Mouse (Mus musculus): ENCODE data around the gene Zbtb20. TPM values are rescaled to one million over a fixed set of nuclear protein-coding genes. Genes with fewer than 3 reads are reported as not detected.

The Zbtb20 gene
- polyA plus RNA-seq, 1 experiment from 2014 or later: 80.6 TPM

DNA sequence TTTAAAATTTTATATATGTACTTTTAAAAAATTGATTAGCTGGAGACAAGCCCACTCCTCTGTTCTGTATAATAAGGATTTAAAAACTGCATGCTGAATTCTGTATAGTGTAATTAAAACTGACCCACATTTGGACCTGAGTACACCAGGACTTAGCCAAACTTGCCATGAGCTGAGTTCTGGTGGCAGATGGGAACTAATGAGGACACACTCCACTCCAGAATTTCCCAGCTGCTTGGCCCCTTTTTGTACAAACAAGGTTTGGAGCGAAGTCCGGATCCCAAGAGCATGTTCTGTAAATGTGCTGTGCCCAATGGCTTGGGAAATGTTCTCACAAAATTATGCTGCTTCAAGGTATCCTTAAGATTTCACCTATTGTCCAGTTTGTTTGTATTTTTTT, 204.7 kb downstream of the Zbtb20 start:
- WGBS: 84% methylated on average over 2 of the region's 2 CpGs

DNA sequence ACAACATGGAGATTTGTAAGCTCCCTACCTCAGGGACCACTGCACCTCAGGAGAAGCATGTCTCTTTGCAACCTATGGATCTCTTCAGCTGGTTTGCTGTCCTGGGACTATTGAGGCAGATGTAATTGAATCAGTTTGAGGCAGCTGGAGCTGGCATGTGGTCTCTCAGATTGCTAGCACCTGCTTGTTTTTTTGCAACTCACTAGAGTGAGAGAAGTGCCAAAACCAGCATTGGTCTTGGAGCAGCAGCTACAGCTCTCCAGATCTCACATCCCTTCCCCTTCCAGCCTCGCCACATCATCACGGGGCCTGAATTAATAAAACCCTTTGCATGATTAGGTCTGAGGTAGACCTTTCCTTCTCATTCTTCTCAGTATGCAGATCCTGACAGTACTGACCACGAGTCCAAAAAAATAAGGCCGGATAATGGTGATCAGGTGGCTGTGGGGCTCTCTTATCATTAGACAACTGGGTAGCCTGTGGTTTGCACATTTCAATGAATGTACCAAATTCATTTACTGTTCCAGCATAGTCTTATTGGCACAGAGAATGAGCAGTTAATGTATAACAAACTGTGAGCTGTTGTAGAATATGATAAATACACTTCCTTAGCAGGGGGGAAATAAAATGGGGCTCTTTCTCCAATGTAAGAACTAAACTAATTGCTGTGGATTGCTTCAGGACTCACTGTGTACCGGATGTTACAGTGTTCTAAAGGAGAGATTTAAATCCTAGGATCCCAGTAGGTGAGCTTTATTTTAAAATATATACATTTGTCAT, 205.4 kb downstream of the Zbtb20 start:
- Histone ChIP-seq H3K4me2 (ENCODE audit: low read length) (no peak overlapping the region), H3K4me3 (replicated peaks; ENCODE audit: low read depth, low read length) (no peak overlapping the region), H3K27ac (replicated peaks; ENCODE audit: low read depth, low read length) (no peak overlapping the region), H3K36me3 (ENCODE audit: control insufficient read depth, insufficient read depth, low read length) (no peaks in the 10 kb centered on the region), H3K27me3 (ENCODE audit: control insufficient read depth, insufficient read depth, low read length) (no peaks in the 10 kb centered on the region), H3K9ac (replicated peaks; ENCODE audit: low read length) (no peak overlapping the region), H3K9me3 (ENCODE audit: control insufficient read depth, low read length) (no peaks in the 10 kb centered on the region), H3K4me1 (ENCODE audit: control insufficient read depth, insufficient read depth, low read length) (no peaks in the 10 kb centered on the region)
- ATAC-seq (ENCODE audit: low FRiP score, low TSS enrichment) (no peak), DNase-seq (peak; percentile 11)
- 82% methylated on average over 5 of the region's 5 CpGs for WGBS

More for the DNA sequence above, 204.7 kb downstream of the Zbtb20 start:
- Histone ChIP-seq H3K27ac (replicated peaks; ENCODE audit: low read depth, low read length) (no peak overlapping the region), H3K36me3 (ENCODE audit: control insufficient read depth, insufficient read depth, low read length) (no peaks in the 10 kb centered on the region), H3K27me3 (ENCODE audit: control insufficient read depth, insufficient read depth, low read length) (no peaks in the 10 kb centered on the region), H3K4me1 (ENCODE audit: control insufficient read depth, insufficient read depth, low read length) (no peaks in the 10 kb centered on the region), H3K9me3 (ENCODE audit: control insufficient read depth, low read length) (no peaks in the 10 kb centered on the region), H3K4me2 (ENCODE audit: low read length) (no peak overlapping the region), H3K4me3 (replicated peaks; ENCODE audit: low read depth, low read length) (no peak overlapping the region), H3K9ac (replicated peaks; ENCODE audit: low read length) (no peak overlapping the region)
- DNase-seq (no peak), ATAC-seq (ENCODE audit: low FRiP score, low TSS enrichment) (no peak)

DNA sequence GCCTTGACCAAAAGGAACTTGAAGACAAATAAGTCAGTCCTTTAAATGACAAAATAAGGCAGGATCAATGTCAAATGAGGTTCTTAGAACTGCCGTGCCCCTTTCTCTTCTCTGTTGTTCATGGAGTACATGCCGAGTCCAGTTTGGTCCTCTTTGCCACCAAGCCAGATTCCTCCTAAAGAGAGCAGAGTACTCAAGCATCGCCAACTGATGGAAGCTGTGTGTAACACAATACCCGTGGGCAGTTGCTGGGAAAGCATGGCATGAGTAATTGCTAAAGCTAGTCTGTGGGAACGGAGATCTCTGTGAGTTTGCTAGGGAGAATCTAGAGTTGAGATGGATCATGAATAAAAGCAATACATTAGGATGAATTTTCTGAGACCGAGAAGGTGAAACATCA, 206.3 kb downstream of the Zbtb20 start:
- DNase-seq: no peak
- WGBS: 80% methylated on average over 6 of the region's 6 CpGs
- H3K4me3 ChIP-seq (replicated peaks; ENCODE audit: low read depth, low read length): no peak overlapping the region
- H3K9me3 ChIP-seq (ENCODE audit: control insufficient read depth, low read length): no peaks in the 10 kb centered on the region
- no peaks in the 10 kb centered on the region for H3K36me3 ChIP-seq (ENCODE audit: control insufficient read depth, insufficient read depth, low read length)
- no peak overlapping the region for H3K9ac ChIP-seq (replicated peaks; ENCODE audit: low read length)
- no peaks in the 10 kb centered on the region for H3K27me3 ChIP-seq (ENCODE audit: control insufficient read depth, insufficient read depth, low read length)
- H3K4me1 ChIP-seq (ENCODE audit: control insufficient read depth, insufficient read depth, low read length): no peaks in the 10 kb centered on the region
- ATAC-seq (ENCODE audit: low FRiP score, low TSS enrichment): no peak
- no peak overlapping the region for H3K27ac ChIP-seq (replicated peaks; ENCODE audit: low read depth, low read length)
- no peak overlapping the region for H3K4me2 ChIP-seq (ENCODE audit: low read length)

DNA sequence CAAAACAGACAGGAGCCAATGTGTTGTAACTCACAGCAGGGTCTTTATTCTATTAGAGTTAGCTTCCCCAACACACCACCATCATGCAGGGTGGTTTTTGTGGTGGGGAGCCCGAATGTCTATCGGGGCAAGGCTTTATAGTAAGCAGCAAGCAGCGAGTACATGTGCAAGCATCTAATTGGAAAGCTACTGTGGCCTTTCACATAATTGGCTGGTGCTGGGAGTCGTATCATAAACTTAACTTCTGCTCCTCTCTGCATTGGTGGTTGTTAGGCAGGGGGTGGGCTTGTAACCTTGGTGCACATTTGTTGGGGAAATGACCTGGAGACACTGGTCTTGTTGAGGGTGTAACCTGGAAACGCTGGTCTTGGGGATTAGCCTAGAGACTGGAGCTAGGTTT, 207.1 kb downstream of the Zbtb20 start:
- WGBS: 79% methylated on average over 5 of the region's 5 CpGs
- Histone ChIP-seq H3K36me3 (ENCODE audit: control insufficient read depth, insufficient read depth, low read length) (no peaks in the 10 kb centered on the region), H3K27ac (replicated peaks; ENCODE audit: low read depth, low read length) (no peak overlapping the region), H3K9me3 (ENCODE audit: control insufficient read depth, low read length) (no peaks in the 10 kb centered on the region), H3K9ac (replicated peaks; ENCODE audit: low read length) (no peak overlapping the region), H3K4me2 (ENCODE audit: low read length) (no peak overlapping the region), H3K27me3 (ENCODE audit: control insufficient read depth, insufficient read depth, low read length) (no peaks in the 10 kb centered on the region), H3K4me3 (replicated peaks; ENCODE audit: low read depth, low read length) (no peak overlapping the region), H3K4me1 (ENCODE audit: control insufficient read depth, insufficient read depth, low read length) (no peaks in the 10 kb centered on the region)
- ATAC-seq (ENCODE audit: low FRiP score, low TSS enrichment) (no peak), DNase-seq (no peak)

DNA sequence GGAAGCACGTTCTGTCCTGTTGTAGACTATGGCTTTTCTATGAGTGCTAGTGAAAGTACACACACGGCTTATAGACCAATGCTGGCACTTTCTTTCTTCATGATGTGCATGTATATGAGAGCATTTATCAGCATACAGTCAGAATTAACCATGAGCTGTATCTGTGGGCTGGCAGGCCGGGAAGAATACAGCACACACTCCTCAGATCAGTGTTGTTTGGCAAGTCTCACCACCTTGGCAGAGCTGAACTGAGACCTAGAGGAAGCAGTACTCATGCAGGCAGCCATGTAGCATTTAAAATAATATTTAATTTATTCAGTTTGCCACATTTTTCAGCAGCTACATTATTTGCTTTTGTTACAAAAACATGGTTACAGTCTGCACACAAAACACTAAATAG, 214.5 kb downstream of the Zbtb20 start:
- Histone ChIP-seq H3K9me3 (ENCODE audit: control insufficient read depth, low read length) (no peaks in the 10 kb centered on the region), H3K4me3 (replicated peaks; ENCODE audit: low read depth, low read length) (no peak overlapping the region), H3K36me3 (ENCODE audit: control insufficient read depth, insufficient read depth, low read length) (no peaks in the 10 kb centered on the region), H3K27me3 (ENCODE audit: control insufficient read depth, insufficient read depth, low read length) (no peaks in the 10 kb centered on the region), H3K9ac (replicated peaks; ENCODE audit: low read length) (no peak overlapping the region), H3K4me1 (ENCODE audit: control insufficient read depth, insufficient read depth, low read length) (no peaks in the 10 kb centered on the region), H3K27ac (replicated peaks; ENCODE audit: low read depth, low read length) (no peak overlapping the region), H3K4me2 (ENCODE audit: low read length) (no peak overlapping the region)
- DNase-seq (no peak), ATAC-seq (ENCODE audit: low FRiP score, low TSS enrichment) (no peak)
- 83% methylated on average over 3 of the region's 3 CpGs for WGBS

DNA sequence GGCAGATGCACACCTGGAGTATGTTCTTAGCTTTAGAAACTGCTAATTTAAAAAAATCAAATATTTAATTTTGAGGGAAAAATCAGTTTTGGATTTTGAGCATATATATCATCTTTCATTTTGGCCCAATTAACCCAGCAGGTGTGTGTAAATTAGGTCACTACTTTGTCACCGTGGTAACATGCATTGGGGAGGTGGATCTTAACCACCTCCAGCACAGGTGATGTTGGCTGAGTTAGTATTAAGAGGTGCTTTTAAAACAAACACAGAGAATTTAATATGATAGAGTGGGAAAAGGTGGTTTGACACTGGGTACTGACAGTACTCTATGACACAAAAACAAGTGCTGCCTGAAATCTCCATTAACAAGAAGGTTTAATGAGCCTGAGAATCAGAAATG, 218.5 kb downstream of the Zbtb20 start:
- no peak for DNase-seq
- 96% methylated on average over 1 of the region's 1 CpGs for WGBS
- H3K27me3 ChIP-seq (ENCODE audit: control insufficient read depth, insufficient read depth, low read length): no peaks in the 10 kb centered on the region
- no peak overlapping the region for H3K4me2 ChIP-seq (ENCODE audit: low read length)
- no peaks in the 10 kb centered on the region for H3K36me3 ChIP-seq (ENCODE audit: control insufficient read depth, insufficient read depth, low read length)
- ATAC-seq (ENCODE audit: low FRiP score, low TSS enrichment): no peak
- no peak overlapping the region for H3K9ac ChIP-seq (replicated peaks; ENCODE audit: low read length)
- no peaks in the 10 kb centered on the region for H3K4me1 ChIP-seq (ENCODE audit: control insufficient read depth, insufficient read depth, low read length)
- no peak overlapping the region for H3K27ac ChIP-seq (replicated peaks; ENCODE audit: low read depth, low read length)
- H3K9me3 ChIP-seq (ENCODE audit: control insufficient read depth, low read length): no peaks in the 10 kb centered on the region
- H3K4me3 ChIP-seq (replicated peaks; ENCODE audit: low read depth, low read length): no peak overlapping the region

DNA sequence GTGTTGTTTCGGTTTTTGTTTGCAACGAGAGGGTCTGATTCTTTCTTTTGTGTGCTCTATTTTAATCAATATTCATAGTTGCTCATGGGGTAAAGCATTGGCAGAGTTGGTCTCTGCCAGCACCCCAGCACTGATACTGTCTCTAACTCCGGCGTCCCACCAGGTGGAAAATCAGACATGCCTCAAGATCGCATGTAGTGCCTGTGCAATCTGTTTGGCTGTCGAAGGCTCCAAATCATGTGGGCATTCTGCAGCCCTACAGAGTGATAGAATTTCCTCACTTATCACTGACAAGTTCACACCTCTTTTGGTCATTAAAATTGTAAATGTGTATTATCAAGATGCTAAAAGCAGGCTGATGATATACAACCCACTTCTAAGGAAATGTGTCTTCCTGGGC, 219.1 kb downstream of the Zbtb20 start:
- Histone ChIP-seq H3K4me3 (replicated peaks; ENCODE audit: low read depth, low read length) (no peak overlapping the region), H3K4me2 (ENCODE audit: low read length) (no peak overlapping the region), H3K27me3 (ENCODE audit: control insufficient read depth, insufficient read depth, low read length) (no peaks in the 10 kb centered on the region), H3K9ac (replicated peaks; ENCODE audit: low read length) (no peak overlapping the region), H3K27ac (replicated peaks; ENCODE audit: low read depth, low read length) (no peak overlapping the region), H3K36me3 (ENCODE audit: control insufficient read depth, insufficient read depth, low read length) (no peaks in the 10 kb centered on the region), H3K4me1 (ENCODE audit: control insufficient read depth, insufficient read depth, low read length) (no peaks in the 10 kb centered on the region), H3K9me3 (ENCODE audit: control insufficient read depth, low read length) (no peaks in the 10 kb centered on the region)
- ATAC-seq (ENCODE audit: low FRiP score, low TSS enrichment) (no peak), DNase-seq (no peak)
- 81% methylated on average over 6 of the region's 6 CpGs for WGBS

DNA sequence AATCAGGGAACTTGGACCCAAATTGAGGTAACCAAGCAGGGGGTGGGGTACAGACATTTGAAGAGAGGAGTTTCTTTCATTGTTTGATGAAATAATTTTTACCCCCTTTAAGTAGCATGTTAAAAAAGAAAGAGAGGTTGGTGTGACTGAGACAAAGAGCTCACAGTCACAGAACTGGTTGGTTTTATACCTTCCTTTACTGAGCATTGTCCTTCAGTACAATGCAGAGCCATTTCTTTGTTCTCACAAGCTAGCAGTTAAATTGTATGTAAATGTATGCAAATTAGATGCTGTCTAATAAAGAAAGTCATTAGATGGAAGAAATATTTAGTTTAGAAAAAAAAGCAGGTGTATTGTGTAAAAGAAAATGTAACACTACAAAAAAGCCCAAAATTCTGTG, 220.4 kb downstream of the Zbtb20 start:
- peak overlapping the region; percentile 9 for H3K27ac ChIP-seq (replicated peaks; ENCODE audit: low read depth, low read length)
- DNase-seq (no peak), ATAC-seq (ENCODE audit: low FRiP score, low TSS enrichment) (no peak)
- H3K9me3 ChIP-seq (ENCODE audit: control insufficient read depth, low read length): no peaks in the 10 kb centered on the region
- H3K9ac ChIP-seq (replicated peaks; ENCODE audit: low read length): no peak overlapping the region
- H3K4me3 ChIP-seq (replicated peaks; ENCODE audit: low read depth, low read length): no peak overlapping the region
- H3K4me2 ChIP-seq (ENCODE audit: low read length): no peak overlapping the region
- H3K36me3 ChIP-seq (ENCODE audit: control insufficient read depth, insufficient read depth, low read length): no peaks in the 10 kb centered on the region
- no peaks in the 10 kb centered on the region for H3K4me1 ChIP-seq (ENCODE audit: control insufficient read depth, insufficient read depth, low read length)
- H3K27me3 ChIP-seq (ENCODE audit: control insufficient read depth, insufficient read depth, low read length): no peaks in the 10 kb centered on the region

DNA sequence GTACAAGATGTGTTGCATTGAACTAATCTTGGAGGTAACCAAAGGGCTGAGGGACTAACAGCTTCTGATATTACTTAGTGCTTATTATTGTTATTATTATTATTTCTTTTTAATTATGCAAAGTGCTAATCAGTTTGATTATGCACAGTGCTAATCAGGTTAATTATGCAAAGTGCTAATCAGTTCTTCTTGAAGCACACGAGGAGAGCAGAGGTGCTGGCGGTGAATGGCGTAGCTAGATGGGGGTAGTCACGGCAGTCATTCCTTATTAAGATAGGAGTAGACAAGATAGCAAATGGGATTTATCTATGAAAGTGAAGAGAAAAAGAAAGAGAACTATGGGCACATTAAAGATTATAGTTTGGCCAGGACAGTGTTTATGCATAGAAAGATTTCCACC, 222.5 kb downstream of the Zbtb20 start:
- ATAC-seq (ENCODE audit: low FRiP score, low TSS enrichment): no peak
- H3K9ac ChIP-seq (replicated peaks; ENCODE audit: low read length): no peak overlapping the region
- H3K36me3 ChIP-seq (ENCODE audit: control insufficient read depth, insufficient read depth, low read length): no peaks in the 10 kb centered on the region
- no peaks in the 10 kb centered on the region for H3K27me3 ChIP-seq (ENCODE audit: control insufficient read depth, insufficient read depth, low read length)
- no peak overlapping the region for H3K4me2 ChIP-seq (ENCODE audit: low read length)
- no peak overlapping the region for H3K4me3 ChIP-seq (replicated peaks; ENCODE audit: low read depth, low read length)
- H3K9me3 ChIP-seq (ENCODE audit: control insufficient read depth, low read length): no peaks in the 10 kb centered on the region
- DNase-seq: no peak
- H3K4me1 ChIP-seq (ENCODE audit: control insufficient read depth, insufficient read depth, low read length): no peaks in the 10 kb centered on the region
- WGBS: 57% methylated on average over 4 of the region's 4 CpGs
- no peak overlapping the region for H3K27ac ChIP-seq (replicated peaks; ENCODE audit: low read depth, low read length)

Data from midbrain, embryonic 14.5 days (tissue).